Mouse (Mus musculus) right cerebral cortex, postnatal 14 days (tissue): ENCODE data around the gene 1190005I06Rik.

Experiments used
- DNase-seq: peaks from one replicate; pipeline ENCODE4 v3.0.0; 2022

The 1190005I06Rik gene

GRCm38 (mm10) chr8:120666807-120667470 lies 19.5 kb upstream of the 1190005I06Rik start:
- DNase-seq: no peak

- DNase-seq: no peak
Measured at GRCm38 (mm10) chr8:120665726-120666455, 18.5 kb upstream of the 1190005I06Rik start.

GRCm38 (mm10) chr8:120664566-120664965 lies 17.1 kb upstream of the 1190005I06Rik start:
- no peak for DNase-seq

DNA sequence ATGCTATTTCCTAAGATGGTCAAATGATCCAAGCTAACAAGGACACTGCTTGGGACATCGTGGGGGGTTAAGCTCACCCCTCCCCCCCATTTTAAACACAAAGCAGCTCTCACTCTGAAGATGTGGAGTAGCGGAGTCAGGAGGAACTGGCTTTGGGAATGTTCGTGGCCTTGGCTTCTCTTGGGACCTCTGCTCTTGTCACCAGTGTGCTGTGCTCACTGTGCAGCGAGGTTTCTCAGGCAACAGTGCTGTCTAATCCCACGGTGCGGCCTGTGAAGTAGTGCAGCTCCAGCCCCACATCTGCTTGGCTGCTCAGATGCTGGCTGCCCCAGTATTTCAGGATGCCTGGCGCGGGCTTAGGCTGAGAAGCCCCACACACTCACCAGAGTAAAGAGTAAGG lies 10.0 kb upstream of the 1190005I06Rik start:
- DNase-seq: no peak

DNA sequence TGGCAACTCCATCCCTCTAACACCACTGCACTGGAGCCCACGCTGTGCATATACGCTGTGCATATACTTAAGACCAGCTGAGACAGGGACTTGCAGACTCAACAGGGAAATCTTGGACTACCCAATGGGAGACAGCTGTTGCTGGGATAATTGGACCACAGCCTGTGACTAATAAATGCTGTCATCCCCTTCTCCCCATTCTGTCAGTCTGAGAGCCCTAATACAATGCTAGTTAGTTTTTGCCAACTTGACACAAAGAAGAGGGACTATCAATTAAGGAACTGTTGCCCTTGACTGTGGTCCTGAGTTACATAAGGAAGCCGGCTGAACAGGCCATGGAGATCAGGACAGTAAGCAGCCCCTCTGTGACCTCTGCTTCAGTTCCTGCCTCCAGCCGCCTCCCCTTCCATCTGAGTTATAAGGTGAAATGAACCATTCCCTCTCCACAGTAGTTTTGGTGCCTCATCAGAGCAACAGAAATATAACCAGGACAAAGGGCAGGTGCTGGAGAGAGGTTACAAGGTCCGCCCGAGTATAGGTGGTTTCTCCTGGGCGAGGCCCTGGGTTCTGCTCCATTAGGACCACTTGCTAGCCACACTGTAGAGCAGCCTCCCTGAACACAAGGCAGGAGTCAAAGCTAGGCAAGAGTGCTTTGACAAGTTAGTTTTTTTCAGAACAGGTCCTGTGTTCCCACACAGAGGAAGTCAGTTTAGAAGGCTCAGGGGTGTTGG lies 9.1 kb upstream of the 1190005I06Rik start:
- no peak for DNase-seq

DNA sequence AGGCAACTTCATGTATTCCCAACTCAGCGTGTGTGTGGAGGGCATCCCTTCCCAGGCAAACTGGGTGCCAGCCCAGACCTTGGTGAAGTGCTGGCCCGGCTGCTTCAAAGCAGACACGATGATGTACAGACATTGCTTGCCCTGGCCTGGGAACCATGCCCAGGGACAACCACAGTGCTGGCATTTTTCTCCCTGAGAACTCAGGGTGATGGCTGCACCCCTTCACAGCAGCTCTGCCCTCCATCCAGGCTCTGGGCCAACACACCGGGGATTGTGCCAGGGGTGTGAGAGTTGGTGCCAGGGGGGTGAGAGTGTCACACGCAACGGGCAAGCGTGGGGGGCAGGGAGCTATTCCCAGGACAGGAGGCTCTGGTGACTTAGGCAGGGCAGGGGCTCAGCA lies 2.8 kb downstream of the 1190005I06Rik start:
- DNase-seq: peak; percentile 65

GRCm38 (mm10) chr8:120642031-120642662 lies 5.3 kb downstream of the 1190005I06Rik start:
- DNase-seq: no peak

DNA sequence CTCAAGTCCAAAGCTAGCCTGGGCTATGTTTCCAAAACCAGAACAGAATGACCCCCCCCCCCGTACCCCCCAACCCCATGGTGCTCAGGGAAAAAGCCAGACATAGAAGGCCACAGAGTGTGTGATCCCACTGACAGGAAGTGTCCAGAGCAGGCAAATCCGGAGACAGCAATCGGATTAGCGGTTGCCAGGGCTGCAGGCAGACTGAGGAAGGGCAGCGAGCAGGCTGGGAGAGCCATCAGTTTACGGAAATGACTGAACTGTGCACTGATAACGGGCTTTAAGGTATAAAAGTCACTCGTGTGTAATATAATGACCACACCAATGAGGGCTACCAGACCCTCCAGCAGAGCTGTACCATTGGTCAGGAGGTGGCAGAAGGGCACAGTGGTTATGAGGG lies 6.2 kb downstream of the 1190005I06Rik start:
- DNase-seq: no peak

DNA sequence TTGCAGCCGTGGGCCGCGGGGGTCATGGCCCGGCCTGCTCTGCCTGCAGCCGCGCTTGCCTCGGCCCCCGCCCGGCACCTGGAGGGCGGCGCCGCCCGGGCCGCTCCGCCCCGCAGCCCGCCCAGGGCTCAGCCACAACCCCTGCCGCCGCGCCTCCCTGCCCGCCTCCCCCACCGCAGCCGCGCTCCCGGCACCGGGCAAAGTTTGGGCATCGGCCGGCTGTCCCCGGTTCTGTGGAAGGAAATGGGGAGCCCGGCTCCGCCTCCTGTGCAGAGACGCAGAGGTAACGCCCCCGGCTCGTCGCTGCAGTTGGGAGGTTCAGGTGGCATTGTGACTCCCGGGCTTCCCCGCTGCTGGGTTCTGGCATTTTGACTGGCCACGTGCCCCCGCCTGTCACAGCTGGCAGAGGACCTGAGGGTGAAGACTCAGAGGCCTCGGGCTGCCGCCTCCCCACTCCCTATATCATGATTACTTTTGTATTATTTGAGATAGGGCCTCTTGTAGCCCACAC lies 13.0 kb downstream of the 1190005I06Rik start:
- peak; percentile 25 for DNase-seq

DNA sequence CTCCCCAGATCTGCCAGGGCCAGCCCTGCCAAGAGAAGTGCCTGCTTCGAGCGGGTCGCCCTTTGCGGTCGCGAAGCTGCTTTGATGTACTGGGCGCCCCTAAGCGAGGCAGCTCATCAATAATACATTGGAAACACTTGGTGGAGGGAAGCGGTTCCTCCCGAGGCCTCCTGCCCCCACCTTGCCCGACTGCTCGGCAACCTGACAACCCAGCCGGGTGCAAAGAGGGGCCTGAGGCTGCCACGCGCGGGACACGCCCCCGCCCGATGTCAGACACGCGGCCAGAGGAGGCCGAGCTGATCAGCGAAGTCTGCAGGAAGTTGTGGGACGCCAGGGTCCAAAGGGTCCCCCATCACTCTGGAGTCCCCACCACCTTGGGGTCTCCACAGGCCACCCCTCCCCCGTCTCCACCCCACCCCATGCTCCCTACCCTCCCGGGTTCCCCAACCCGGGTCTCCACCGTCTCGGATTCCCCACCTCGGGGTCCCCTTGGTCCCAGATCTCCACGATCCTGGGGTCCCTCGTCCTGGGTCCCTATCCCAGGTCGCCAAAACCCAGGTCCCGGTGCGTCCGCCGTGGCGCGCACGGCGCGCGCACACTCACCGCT lies 13.7 kb downstream of the 1190005I06Rik start:
- no peak for DNase-seq

DNA sequence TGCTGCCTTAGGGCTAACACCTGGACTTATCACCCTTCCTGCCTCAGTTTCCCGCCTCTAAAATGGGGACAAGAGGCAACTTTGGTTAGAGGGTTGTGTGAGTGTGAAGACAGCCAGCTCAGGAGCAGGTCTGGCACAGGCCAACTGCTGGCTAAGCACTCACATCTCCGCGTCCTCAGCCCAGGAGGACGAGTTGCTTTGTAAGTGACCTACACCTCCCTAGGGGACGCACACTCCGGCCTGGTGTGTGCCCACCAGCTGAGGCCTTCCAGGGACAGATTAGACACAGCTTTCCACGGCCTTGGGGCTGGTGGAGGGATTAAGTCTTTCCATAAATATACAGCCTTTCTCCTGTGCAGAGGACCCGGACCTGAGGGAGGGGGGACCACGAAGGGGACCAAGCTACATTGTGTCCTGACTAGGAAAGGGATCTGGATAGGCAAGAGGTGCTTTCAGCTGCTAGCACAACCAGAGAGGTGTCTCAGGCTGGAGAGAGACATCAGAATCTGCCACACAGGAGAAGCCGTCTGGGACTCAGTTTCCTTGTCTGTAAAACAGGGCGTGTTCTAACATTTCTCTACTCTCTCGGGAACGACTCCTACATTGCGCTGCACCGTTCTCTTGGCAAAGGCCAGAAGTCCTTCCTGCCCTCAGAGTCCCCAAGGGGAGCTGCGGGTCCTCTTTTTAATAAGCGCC lies 14.3 kb downstream of the 1190005I06Rik start:
- no peak for DNase-seq

- no peak for DNase-seq
Measured at GRCm38 (mm10) chr8:120631441-120632375, 15.7 kb downstream of the 1190005I06Rik start.

DNA sequence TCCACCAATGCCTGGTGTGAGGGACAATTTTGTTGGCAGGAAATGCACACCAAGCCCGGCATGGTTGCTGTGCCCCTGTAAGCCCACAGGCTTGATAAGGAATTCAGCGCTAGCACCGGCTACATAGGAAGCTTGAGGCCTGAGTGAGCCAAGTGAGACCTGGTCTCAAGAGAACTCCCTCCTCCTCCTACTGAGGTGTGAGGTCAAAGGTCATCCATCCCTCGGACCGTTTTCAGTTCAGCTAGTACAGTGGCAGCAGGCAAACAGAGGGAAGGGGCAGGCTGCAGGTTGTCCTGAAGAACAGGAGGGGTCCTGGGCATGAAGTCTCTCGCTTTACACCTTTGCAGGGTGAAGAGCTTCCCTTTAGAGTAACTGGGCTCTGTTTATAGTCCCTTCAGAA lies 16.6 kb downstream of the 1190005I06Rik start:
- DNase-seq: no peak

GRCm38 (mm10) chr8:120630031-120630430 lies 17.4 kb downstream of the 1190005I06Rik start:
- no peak for DNase-seq

GRCm38 (mm10) chr8:120627298-120627697 lies 20.1 kb downstream of the 1190005I06Rik start:
- no peak for DNase-seq

- no peak for DNase-seq
Measured at GRCm38 (mm10) chr8:120626461-120626860, 21.0 kb downstream of the 1190005I06Rik start.

DNA sequence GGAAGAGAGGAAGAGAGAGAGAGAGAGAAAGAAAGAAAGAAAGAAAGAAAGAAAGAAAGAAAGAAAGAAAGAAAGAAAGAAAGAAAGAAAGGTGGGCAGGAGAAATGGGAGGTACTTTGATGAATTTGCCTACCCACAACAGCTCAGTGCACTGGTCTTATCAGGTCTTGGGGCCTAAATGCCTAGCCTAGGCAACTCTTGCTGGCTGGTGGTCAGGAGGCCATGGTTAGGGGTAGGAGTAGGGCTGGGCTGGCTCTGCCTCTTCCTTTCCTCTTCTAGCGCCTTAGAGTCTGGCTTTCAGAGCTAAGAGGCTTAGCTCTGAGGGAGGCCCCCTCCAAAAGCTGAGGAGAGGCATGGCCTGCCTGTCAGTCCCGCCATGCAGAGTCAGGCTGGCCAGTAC lies 23.8 kb downstream of the 1190005I06Rik start:
- DNase-seq: no peak

GRCm38 (mm10) chr8:120622161-120622560 lies 25.3 kb downstream of the 1190005I06Rik start:
- no peak for DNase-seq

- DNase-seq: no peak
Measured at GRCm38 (mm10) chr8:120620441-120620840, 27.0 kb downstream of the 1190005I06Rik start.

- no peak for DNase-seq
Measured at GRCm38 (mm10) chr8:120619235-120620180, 27.9 kb downstream of the 1190005I06Rik start.
